Comparison of ENCODE assay signal across 17 mouse cellular contexts in genomic region chr11:58969659-58970058, GRCm38 (mm10). TPM values are rescaled to one million over a fixed set of nuclear protein-coding genes. Genes with fewer than 3 reads are reported as not detected.
A peak's percentile ranks its signal among the peaks of the same experiment; 100 is the strongest.
DNase-seq lines count a peak whose midpoint lies in the region; ATAC-seq and TF ChIP-seq lines count a peak whose summit lies in the region.
"Had no signal": no experiment of that assay in that cellular context is flagged by ENCODE, and none has a peak within 500 bp of the region (broad histone marks: within the 10 kb centered on the region; RNA-seq: fewer than 3 reads in every experiment).

No protein-coding gene starts in this region.

- H3K9ac ChIP-seq in kidney, embryonic 16.5 days (replicated peaks; ENCODE audit: low read length), result no peak overlapping the region
- no peak overlapping the region for H3K9ac ChIP-seq in lung, embryonic 14.5 days
- no peak overlapping the region for H3K9ac ChIP-seq in forebrain, embryonic 14.5 days (ENCODE audit: low read length)
- H3K9ac ChIP-seq: hindbrain, embryonic 15.5 days had no signal

- peak overlapping the region; percentile 92 for H3K27ac ChIP-seq in kidney, embryonic 16.5 days (ENCODE audit: low read length)
- H3K27ac ChIP-seq in lung, embryonic 14.5 days (ENCODE audit: low read depth), result no peak overlapping the region
- H3K27ac ChIP-seq in forebrain, embryonic 14.5 days (ENCODE audit: low read depth, low read length), result no peak overlapping the region
- H3K27ac ChIP-seq: hindbrain, embryonic 15.5 days; layer of hippocampus, adult 2 months had no signal

- H3K4me3 ChIP-seq in kidney, embryonic 16.5 days (ENCODE audit: low read length), result no peak overlapping the region
- no peak overlapping the region for H3K4me3 ChIP-seq in lung, embryonic 14.5 days (ENCODE audit: low read depth, low read length)
- no peak overlapping the region for H3K4me3 ChIP-seq in forebrain, embryonic 14.5 days (ENCODE audit: low read depth, low read length)
- H3K4me3 ChIP-seq: hindbrain, embryonic 15.5 days; layer of hippocampus, adult 2 months had no signal

- H3K4me2 ChIP-seq in kidney, embryonic 16.5 days (replicated peaks; ENCODE audit: low read depth, low read length), result 0 out of 2 replicates have a peak overlapping the region, but pooled peaks have one; percentile 20
- H3K4me2 ChIP-seq in lung, embryonic 14.5 days, result no peak overlapping the region
- H3K4me2 ChIP-seq in forebrain, embryonic 14.5 days (ENCODE audit: low read length), result no peak overlapping the region
- H3K4me2 ChIP-seq: hindbrain, embryonic 15.5 days; midbrain, embryonic 11.5 days had no signal

- no peak for TF ChIP-seq CTCF in lung, embryonic 14.5 days (IDR thresholded peaks at IDR 0.05; ENCODE audit: low read depth)

- no peaks in the 10 kb centered on the region for H3K27me3 ChIP-seq in kidney, embryonic 16.5 days (ENCODE audit: insufficient read depth, low read length)
- H3K27me3 ChIP-seq in lung, embryonic 14.5 days (ENCODE audit: insufficient read depth, low read length), result no peaks in the 10 kb centered on the region
- H3K27me3 ChIP-seq in splenic B cell, adult 2 months (ENCODE audit: control insufficient read depth, insufficient read depth, low read length, poor library complexity, severe bottlenecking), result no peaks in the 10 kb centered on the region
- no peaks in the 10 kb centered on the region for H3K27me3 ChIP-seq in forebrain, embryonic 14.5 days (replicated peaks; ENCODE audit: control insufficient read depth, insufficient read depth, low read length)
- H3K27me3 ChIP-seq: hindbrain, embryonic 15.5 days had no signal

- peaks cover 14% of the 10 kb centered on the region for H3K36me3 ChIP-seq in kidney, embryonic 16.5 days (ENCODE audit: insufficient read depth, low read length)
- peaks cover 13% of the 10 kb centered on the region; the same call in 1 of the 2 replicates for H3K36me3 ChIP-seq in lung, embryonic 14.5 days (ENCODE audit: insufficient read depth)
- H3K36me3 ChIP-seq in splenic B cell, adult 2 months (ENCODE audit: control insufficient read depth, insufficient read depth, low read length, poor library complexity, severe bottlenecking), result no peaks in the 10 kb centered on the region
- peaks cover 13% of the 10 kb centered on the region; the same call in 1 of the 2 replicates for H3K36me3 ChIP-seq in forebrain, embryonic 14.5 days (ENCODE audit: control insufficient read depth, insufficient read depth, low read length)

- peak; percentile 86 for ATAC-seq in kidney, embryonic 16.5 days (ENCODE audit: low FRiP score, low TSS enrichment)
- ATAC-seq in lung, embryonic 14.5 days (ENCODE audit: insufficient read depth), result no peak; the same call in 1 of the 2 replicates
- ATAC-seq in forebrain, embryonic 14.5 days, result no peak
- no peak for ATAC-seq in cerebellum, adult (ENCODE audit: insufficient number of reproducible peaks, low FRiP score, low TSS enrichment)
- ATAC-seq: activated CD4-positive, CD25-positive, alpha-beta regulatory T cell, adult 4 months; forebrain, embryonic 16.5 days had no signal

- peak; percentile 74 for DNase-seq in kidney, adult 11 months
- peak; percentile 55 for DNase-seq in lung, embryonic 14.5 days
- DNase-seq in splenic B cell, adult 2 months (ENCODE audit: low read depth, low spot score), result peak; percentile 34
- DNase-seq in cerebellum, postnatal 4 days (ENCODE audit: low spot score in 2 of 2), result no peak
- DNase-seq in cerebellum, postnatal 10 days, result no peak
- DNase-seq in forebrain, embryonic 14.5 days (ENCODE audit: low spot score), result no peak
- DNase-seq: cerebellum, adult 11-12 months; gastrocnemius, postnatal 10 days; spleen, adult 18-20 months; thymus, postnatal 25 days had no signal

- WGBS in kidney, embryonic 16.5 days, result 40% methylated on average over 6 of the region's 6 CpGs
- 59% methylated on average over 6 of the region's 6 CpGs for WGBS in lung, embryonic 14.5 days
- WGBS in forebrain, embryonic 14.5 days, result 76% methylated on average over 6 of the region's 6 CpGs

- peaks cover 42% of the 10 kb centered on the region for H3K4me1 ChIP-seq in kidney, embryonic 16.5 days (ENCODE audit: insufficient read depth, low read length)
- H3K4me1 ChIP-seq in lung, embryonic 14.5 days (ENCODE audit: insufficient read depth), result no peaks in the 10 kb centered on the region
- H3K4me1 ChIP-seq in forebrain, embryonic 14.5 days (ENCODE audit: control insufficient read depth, insufficient read depth, low read length), result no peaks in the 10 kb centered on the region
- H3K4me1 ChIP-seq: hindbrain, embryonic 15.5 days had no signal

- no peaks in the 10 kb centered on the region for H3K9me3 ChIP-seq in kidney, embryonic 16.5 days (ENCODE audit: low read length)
- no peaks in the 10 kb centered on the region for H3K9me3 ChIP-seq in lung, embryonic 14.5 days (ENCODE audit: low read depth, low read length)
- H3K9me3 ChIP-seq in forebrain, embryonic 14.5 days (replicated peaks; ENCODE audit: control insufficient read depth, low read length), result no peaks in the 10 kb centered on the region
- H3K9me3 ChIP-seq: hindbrain, embryonic 15.5 days had no signal

RNA-seq across cellular contexts. Expression of gene Trim11, which starts 8.2 kb away (rescaled TPM):
- polyA plus RNA-seq in kidney, embryonic 16.5 days (2015; fragmentation: Nextera tagmentation; extraction: Ambion mirVana), result 22.9 and 25.9 TPM in 2 replicates
- polyA plus RNA-seq in lung, embryonic 14.5 days (2014; fragmentation: Nextera tagmentation; extraction: Ambion mirVana), result 17.2 and 18.2 TPM in 2 replicates
- polyA plus RNA-seq in forebrain, embryonic 14.5 days (2014; fragmentation: Nextera tagmentation; extraction: Ambion mirVana), result 20.7 and 24.0 TPM in 2 replicates

RNA-seq across cellular contexts. Expression of gene Hist3h2a, which starts 15.2 kb away (rescaled TPM):
- polyA plus RNA-seq in kidney, embryonic 16.5 days (2015; fragmentation: Nextera tagmentation; extraction: Ambion mirVana), result 39.5 and 39.7 TPM in 2 replicates
- 18.1 and 18.5 TPM in 2 replicates for polyA plus RNA-seq in lung, embryonic 14.5 days (2014; fragmentation: Nextera tagmentation; extraction: Ambion mirVana)
- polyA plus RNA-seq in forebrain, embryonic 14.5 days (2014; fragmentation: Nextera tagmentation; extraction: Ambion mirVana), result 149 and 151 TPM in 2 replicates

RNA-seq across cellular contexts. Expression of gene Trim17, which starts 15.2 kb away (rescaled TPM):
- 0.42 and 0.64 TPM in 2 replicates for polyA plus RNA-seq in kidney, embryonic 16.5 days (2015; fragmentation: Nextera tagmentation; extraction: Ambion mirVana)
- polyA plus RNA-seq in lung, embryonic 14.5 days (2014; fragmentation: Nextera tagmentation; extraction: Ambion mirVana), result 0.14 and 0.22 TPM in 2 replicates
- polyA plus RNA-seq in forebrain, embryonic 14.5 days (2014; fragmentation: Nextera tagmentation; extraction: Ambion mirVana), result 1.3 and 1.9 TPM in 2 replicates

RNA-seq across cellular contexts. Expression of gene Hist3h2ba, which starts 20.9 kb away (rescaled TPM):
- 93.4 and 93.5 TPM in 2 replicates for polyA plus RNA-seq in kidney, embryonic 16.5 days (2015; fragmentation: Nextera tagmentation; extraction: Ambion mirVana)
- 9.0 and 9.5 TPM in 2 replicates for polyA plus RNA-seq in lung, embryonic 14.5 days (2014; fragmentation: Nextera tagmentation; extraction: Ambion mirVana)
- polyA plus RNA-seq in forebrain, embryonic 14.5 days (2014; fragmentation: Nextera tagmentation; extraction: Ambion mirVana), result 279 and 359 TPM in 2 replicates

RNA-seq across cellular contexts. Expression of gene Rnf187, which starts 30.9 kb away (rescaled TPM):
- 217 and 219 TPM in 2 replicates for polyA plus RNA-seq in kidney, embryonic 16.5 days (2015; fragmentation: Nextera tagmentation; extraction: Ambion mirVana)
- 273 and 293 TPM in 2 replicates for polyA plus RNA-seq in lung, embryonic 14.5 days (2014; fragmentation: Nextera tagmentation; extraction: Ambion mirVana)
- polyA plus RNA-seq in forebrain, embryonic 14.5 days (2014; fragmentation: Nextera tagmentation; extraction: Ambion mirVana), result 457 and 463 TPM in 2 replicates

Comparison
In these comparisons a context has a peak if more than half of its experiments do, and no peak if none do; other contexts are left out.
1. DNase-seq: peak in kidney, adult 11 months (single experiment), lung, embryonic 14.5 days (single experiment) and splenic B cell, adult 2 months (single experiment); none in cerebellum, postnatal 4 days (0 of 2), cerebellum, postnatal 10 days (0 of 2) and forebrain, embryonic 14.5 days (single experiment).